Mouse (Mus musculus) ovary, postnatal 14 days (tissue): ENCODE results near the gene Adgrf4.

Source experiments
- DNase-seq: peaks from one replicate; pipeline ENCODE4 v3.0.0; 2022; ENCODE audit warnings: low spot score

Gene Adgrf4

DNA sequence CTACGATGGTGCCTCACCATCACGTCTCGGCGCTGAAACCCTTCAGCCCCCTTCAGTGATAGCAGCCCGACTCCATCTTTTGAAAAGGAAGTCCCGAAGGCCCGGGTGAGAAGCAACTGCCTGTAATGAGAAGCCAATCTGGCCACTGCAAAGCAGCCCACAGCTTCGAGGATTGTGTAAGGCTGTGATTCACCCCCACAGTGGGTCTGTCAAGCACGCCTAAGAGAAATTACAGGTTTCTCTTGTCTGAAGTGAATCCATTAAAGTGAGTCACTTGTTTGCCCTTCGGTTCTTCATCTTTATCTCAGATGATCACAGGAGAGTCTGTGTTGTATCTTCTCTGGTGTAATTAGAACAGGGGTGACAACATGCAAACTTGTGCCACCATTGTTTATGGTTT, at the start of gene Adgrf4:
Gene Adgrf4 (minus strand): TSS at position 149 of the 400 bp plus-strand sequence.
- no peak for DNase-seq

DNA sequence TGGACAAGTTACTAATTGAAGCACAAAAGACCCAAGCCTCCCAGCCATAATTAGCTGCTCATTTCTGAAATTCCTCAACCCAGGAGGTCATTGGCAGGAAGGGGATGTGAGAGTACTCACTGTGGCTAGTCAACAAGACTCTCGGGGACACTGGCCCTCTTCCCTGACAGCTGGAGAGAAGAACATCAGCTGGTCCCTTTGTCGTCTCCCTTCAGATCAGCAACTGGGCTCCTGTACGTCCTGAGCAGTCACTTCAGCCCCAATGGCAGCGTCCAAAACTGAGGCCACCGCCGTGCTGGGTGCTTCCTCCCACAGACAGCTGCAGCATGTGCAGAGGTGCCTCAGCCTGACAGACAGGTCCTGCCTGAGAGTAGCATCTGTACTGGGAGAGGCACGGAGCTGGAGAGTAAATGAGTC, 49.7 kb upstream of the Adgrf4 start, which contains the start of gene Adgrf2:
Gene Adgrf2 (minus strand): TSS at position 379 of the 417 bp plus-strand sequence.
- no peak for DNase-seq

DNA sequence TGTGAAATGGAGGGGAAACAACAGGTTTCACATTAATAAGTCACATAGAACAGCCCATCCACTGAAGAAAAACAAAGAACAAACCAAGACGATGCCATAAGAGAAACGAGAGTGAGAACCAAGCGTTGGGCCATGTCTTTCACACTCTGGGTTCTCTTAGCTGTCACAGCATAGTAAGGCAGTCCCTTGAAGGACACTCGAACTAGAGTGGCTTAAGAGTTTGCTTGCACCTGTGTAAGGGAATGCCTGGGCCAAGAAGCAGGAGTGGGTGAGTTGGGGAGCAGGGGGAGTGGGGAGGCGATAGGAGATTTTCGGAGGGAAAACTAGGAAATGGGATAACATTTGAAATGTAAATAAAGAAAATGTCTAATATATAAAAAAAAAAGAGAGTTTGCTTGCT, 46.7 kb upstream of the Adgrf4 start:
- no peak for DNase-seq

DNA sequence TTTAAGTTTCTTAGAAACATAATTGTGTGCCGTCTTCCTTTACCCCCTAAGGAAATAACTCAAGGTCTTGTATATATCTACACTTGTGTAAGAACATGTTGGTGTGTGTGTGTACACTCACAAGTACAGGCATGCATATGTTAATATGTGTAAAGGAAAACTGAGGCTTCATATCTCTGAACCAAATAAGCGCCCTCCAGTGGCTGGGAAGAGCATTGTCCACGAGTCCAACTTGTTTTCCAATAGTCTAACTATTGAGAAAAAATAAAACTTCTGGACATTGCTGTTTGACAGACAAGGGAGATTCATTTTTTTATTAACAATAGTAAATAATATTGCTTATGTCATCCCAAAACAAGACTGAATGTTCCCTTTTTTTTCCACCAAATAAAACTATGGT, 25.1 kb upstream of the Adgrf4 start:
- no peak for DNase-seq

- no peak for DNase-seq
These were observed 22.9 kb upstream of the Adgrf4 start for GRCm38 (mm10) chr17:42714991-42715390.

DNA sequence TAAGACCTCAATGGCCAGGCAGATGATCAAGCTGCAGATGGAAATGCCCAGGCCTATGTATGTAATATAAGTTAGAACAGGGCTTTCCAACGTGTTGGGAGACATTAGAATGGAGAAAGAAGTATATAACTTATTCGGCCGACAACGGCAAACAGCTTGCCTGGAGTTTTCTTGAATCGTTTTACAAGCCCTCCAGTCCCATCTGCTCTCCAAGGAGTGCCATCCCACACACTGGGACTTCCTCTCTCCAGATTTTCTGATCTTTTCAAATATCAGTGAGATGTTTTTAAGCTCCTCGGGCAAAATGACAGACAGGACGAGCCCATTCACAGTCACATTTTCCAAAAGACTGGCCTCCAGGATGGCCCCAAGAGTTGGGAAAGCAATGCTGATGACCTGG, 18.6 kb upstream of the Adgrf4 start:
- no peak for DNase-seq

DNA sequence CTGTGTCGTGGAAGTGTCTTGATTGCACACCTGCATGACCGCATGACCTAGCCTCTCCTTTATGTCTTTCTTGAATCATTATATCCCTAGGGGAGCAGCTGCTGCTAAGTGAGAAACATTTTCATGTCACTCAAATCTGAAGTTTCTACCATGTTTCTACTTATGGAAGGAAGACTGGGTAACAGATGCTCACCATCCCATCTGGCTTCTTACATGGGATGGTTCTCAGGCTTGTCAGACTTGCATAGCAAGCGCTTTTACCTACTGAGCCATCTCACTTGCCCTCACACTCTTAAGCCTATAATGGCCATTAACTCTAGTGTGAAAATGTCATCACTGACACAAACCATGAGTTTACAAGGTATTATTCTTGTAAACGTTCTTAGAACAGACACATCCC, 13.5 kb upstream of the Adgrf4 start:
- DNase-seq: no peak

DNA sequence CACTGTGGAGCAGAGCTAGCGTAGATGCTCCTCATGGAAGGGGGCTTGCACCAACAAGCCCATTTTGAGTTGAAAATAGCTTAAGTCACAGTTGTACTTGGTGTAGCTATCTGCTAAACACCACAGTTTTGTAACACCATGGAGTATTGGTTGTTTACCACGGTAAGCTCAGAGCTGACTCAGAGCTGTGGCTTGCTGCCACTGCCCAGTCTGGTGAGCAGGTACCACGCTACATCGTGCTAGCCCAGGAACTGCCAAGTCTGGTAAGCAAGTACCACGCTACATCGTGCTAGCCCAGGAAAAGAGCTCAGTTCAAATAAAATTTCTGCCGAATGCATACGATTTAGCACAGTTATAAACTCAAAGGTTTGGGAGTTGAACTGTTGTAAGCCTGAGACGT, 10.1 kb upstream of the Adgrf4 start:
- DNase-seq: no peak

DNA sequence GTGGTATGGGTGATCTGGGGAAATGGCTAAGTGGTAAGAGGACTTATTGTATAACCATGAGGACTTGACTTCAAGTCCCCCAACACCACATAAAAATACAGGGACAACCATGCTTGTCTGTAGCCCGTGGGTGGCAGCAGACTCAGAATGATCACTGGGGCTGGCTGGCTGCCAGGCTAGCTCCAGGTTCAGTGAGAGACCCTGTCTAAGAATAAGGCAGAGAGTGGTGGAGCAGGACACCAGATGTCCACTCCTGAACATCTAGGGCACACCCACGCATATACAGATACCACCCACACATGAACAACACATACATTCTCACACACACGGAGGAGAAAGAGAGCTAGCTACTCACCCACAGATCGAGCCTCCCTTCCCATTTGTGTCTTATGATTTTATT, 2.6 kb upstream of the Adgrf4 start:
- DNase-seq: no peak

GRCm38 (mm10) chr17:42690531-42690930, 1.6 kb downstream of the Adgrf4 start:
- DNase-seq: no peak

DNA sequence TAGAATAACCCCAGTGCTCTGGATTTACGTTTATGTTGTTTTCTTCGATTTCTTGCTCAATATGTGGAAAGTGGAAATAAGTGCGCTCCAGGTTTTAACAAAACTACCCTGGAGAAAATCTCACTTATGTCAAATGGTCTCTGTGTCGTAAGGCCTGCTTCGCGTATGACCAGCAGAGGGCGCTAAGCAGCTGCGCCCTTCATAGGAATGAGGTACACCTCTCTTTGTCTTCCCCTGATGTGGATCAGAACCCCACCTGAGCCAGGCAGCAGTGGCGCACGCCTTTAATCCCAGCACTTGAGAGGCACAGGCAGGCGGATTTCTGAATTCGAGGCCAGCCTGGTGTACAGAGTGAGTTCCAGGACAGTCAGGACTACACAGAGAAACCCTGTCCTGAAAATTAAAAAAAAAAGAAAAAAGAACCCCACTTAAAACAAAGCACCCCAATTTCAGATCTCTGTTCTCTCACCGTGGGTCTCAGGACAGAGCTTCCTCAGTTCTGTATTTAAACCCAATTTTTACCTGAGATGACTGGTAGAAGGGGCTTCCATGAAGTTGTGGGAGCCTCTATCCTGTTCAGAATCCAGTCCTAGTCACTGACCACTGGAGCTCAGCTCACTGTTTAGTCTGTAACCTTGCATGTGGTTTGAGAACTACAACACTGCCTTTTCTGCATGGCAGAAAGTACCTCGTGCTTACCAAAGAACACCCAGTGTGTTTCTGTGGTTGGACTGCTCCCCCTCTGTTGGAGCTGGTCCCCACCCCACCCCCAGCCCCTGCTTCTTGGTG, 33.3 kb downstream of the Adgrf4 start:
- peak; percentile 13 for DNase-seq

DNA sequence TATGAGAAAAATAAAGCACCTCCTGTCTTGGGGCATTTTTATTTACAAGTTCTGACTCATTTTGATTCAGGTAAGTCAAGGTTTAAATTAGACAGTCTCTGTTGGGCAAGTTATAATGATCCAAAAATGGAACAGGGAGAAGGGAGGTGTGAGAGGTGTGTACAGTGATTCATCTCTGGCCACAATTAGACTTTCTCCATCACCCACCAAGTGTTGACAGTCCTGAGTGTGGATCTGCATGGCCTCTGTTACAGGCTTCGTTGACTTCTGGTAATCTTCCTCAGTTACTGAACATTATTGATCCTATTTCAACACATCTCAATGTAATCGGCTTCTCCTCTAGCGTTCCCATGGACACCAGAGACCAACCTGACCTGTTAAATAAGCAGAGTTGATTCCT, 48.7 kb downstream of the Adgrf4 start:
- no peak for DNase-seq

GRCm38 (mm10) chr17:42630206-42630605, 61.9 kb downstream of the Adgrf4 start:
- DNase-seq: no peak

- DNase-seq: peak; percentile 41
These were observed 78.9 kb downstream of the Adgrf4 start for GRCm38 (mm10) chr17:42613043-42613737.

DNA sequence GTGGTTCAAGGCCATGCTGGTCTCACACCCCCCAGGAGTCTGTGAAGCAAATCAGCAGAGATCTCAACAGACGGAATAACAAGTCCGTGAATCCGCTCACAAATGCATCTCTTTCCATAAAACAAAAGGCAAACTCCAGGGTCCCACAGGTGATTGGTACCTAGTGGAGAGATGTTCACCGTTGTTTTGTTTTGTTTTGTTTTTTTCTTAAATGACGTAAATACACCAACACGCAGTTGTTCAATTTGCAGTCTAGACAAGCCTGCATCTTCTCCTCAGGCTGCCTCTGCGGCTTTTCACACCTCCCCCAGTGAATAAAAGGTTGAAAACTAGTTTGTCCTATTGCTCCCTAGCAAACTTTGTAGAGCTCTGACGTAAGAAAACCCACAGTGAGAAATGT, 80.8 kb downstream of the Adgrf4 start, which contains the start of gene Opn5:
Gene Opn5 (minus strand): TSS at position 101 of the 400 bp plus-strand sequence.
- no peak for DNase-seq

DNA sequence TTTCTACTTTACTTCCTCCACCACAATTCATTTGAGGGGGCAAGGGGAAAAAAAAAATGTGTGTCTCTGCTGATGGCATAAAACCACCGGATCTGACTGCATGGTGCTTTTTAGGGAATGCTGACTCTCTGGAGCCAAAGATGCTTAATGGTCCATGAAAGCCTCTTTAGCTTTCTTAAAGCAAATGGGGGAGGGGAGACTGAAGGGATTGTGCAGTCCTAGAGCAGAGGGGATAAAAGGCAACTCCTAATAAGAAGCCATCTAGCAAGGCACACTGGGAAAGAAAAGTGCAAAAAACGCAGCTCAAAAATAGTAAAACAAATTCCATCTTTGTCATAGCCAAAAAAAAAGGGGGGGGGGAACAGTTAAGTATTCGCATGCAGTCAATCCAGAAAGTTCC, 83.8 kb downstream of the Adgrf4 start:
- no peak for DNase-seq
